Mouse (Mus musculus) embryonic facial prominence, embryonic 14.5 days (tissue): ENCODE results near the gene Ube2b. TPM values are rescaled to one million over a fixed set of nuclear protein-coding genes. Genes with fewer than 3 reads are reported as not detected.

Source experiments
- ATAC-seq: fragments of 200-750 bp; cut with Nextera tagmentation; 2 replicates; pipeline ENCODE4 v1.8.0; 2017; ENCODE audit warnings: low read depth, moderate number of reproducible peaks, moderate TSS enrichment
- DNase-seq: peaks from one replicate; pipeline ENCODE4 v3.0.0-alpha.2; 2015; ENCODE audit warnings: low spot score
- H3K27ac ChIP-seq: fragments of 300-500 bp; sonication (generic); replicated peaks from 2 replicates; pipeline ENCODE4 v1.5.1; 2014; ENCODE audit warnings: low read depth, mild to moderate bottlenecking, low read length, moderate library complexity
- H3K27me3 ChIP-seq: fragments of 300-500 bp; sonication (generic); replicated peaks from 2 replicates; pipeline ENCODE4 v1.6.1; 2014; ENCODE audit warnings: low read length; ENCODE audit not compliant: control insufficient read depth, insufficient read depth
- H3K36me3 ChIP-seq: fragments of 300-500 bp; sonication (generic); 2 replicates; pipeline ENCODE4 v1.6.1; 2014; ENCODE audit warnings: low read length, mixed read lengths; ENCODE audit not compliant: control insufficient read depth, insufficient read depth
- H3K4me1 ChIP-seq: fragments of 300-500 bp; sonication (generic); 2 replicates; pipeline ENCODE4 v1.6.1; 2014; ENCODE audit warnings: antibody characterized with exemption, low read length; ENCODE audit not compliant: control insufficient read depth, insufficient read depth
- H3K4me2 ChIP-seq: fragments of 300-500 bp; sonication (generic); 2 replicates; pipeline ENCODE4 v1.6.1; 2014; ENCODE audit warnings: low read depth, mild to moderate bottlenecking, low read length, moderate library complexity, mixed read lengths
- H3K4me3 ChIP-seq: fragments of 300-500 bp; sonication (generic); 2 replicates; pipeline ENCODE4 v1.5.1; 2014; ENCODE audit warnings: low read depth, mild to moderate bottlenecking, low read length
- H3K9ac ChIP-seq: fragments of 300-500 bp; sonication (generic); 2 replicates; pipeline ENCODE4 v1.6.1; 2014; ENCODE audit warnings: low read depth, mild to moderate bottlenecking, low read length, moderate library complexity, mixed read lengths
- H3K9me3 ChIP-seq: fragments of 300-500 bp; sonication (generic); 2 replicates; pipeline ENCODE4 v1.6.1; 2016; ENCODE audit warnings: low read length; ENCODE audit not compliant: control insufficient read depth
- WGBS: fragments of 180-500 bp; shearing (Covaris S2); extraction: QIAGEN DNeasy Blood & Tissue Kit; methylation state at CpG from one replicate; pipeline ENCODE4 v1.1.7; 2014; 5-methylcytosine and 5-hydroxymethylcytosine counted together
- polyA plus RNA-seq: library from polyadenylated mRNA; unstranded; fragments of >200 nt; fragmentation: Nextera tagmentation; extraction: Ambion mirVana; gene quantifications from 2 replicates; pipeline ENCODE4 v1.2.1, GENCODE M21; 2014

Ube2b gene
- polyA plus RNA-seq, 1 experiment from 2014 or later: 165 TPM

DNA sequence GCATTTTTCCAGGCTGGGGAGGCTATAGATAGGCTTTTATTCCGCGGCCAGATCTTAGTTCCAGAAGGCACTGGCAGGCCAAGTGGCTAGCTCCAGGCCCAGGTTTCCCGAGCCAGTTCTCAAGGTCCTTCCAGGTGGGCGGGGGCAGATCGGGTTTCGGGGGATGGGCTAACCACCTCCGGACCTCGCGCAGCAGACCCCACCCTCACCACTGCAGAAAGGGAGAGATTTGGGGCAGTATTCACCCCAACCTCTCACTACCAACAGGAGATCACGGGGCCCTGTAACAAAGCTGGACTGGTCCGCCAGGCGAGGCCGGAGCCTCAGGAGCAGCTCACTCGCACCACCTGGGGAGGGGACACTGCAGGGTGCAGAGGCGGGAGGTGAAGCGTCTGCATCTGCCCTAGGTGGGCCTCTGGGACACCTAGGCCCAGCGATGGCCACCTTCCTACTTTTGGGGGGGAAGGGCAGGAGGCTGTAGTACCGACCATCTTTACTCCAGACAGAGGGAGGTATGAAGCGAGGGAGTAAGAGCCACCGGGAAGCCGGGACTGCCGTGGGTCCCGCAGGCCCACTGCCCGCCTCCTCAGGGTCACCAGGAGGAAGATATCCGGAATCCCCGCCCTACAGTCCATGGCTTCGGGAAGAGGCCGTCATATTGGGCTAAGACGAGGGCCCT, 812 bp downstream of the Ube2b start:
- H3K9me3 ChIP-seq: no peaks in the 10 kb centered on the region
- H3K4me3 ChIP-seq: peak overlapping the region; percentile 94
- peak overlapping the region; percentile 96 for H3K27ac ChIP-seq
- WGBS: under 1% methylated on average over 20 of the region's 29 CpGs
- H3K36me3 ChIP-seq: peaks cover 32% of the 10 kb centered on the region
- H3K4me1 ChIP-seq: peaks cover 13% of the 10 kb centered on the region
- ATAC-seq (peak; percentile 28), DNase-seq (peak; percentile 78)
- no peaks in the 10 kb centered on the region for H3K27me3 ChIP-seq
- H3K9ac ChIP-seq: peak overlapping the region; percentile 96
- H3K4me2 ChIP-seq: peak overlapping the region; percentile 70

DNA sequence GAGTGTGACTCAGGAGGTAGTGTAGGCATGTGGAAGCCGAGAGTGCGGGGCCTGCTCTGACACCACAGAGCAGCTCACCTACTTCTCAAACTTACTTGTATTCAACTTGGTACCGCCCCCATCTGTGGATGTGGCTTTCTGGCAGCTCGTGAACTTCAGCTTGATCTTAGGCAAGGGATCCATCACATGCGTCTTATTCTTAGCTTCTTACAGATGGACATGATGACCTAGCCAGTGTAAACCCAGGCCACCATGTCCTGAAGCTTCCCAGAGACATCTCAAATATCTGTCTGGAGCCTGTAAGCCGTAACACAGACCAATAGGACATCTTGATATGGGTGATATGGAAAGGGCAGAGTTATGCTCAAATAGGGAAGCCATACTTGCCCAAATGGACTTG, 28.9 kb downstream of the Ube2b start:
- H3K9ac ChIP-seq: no peak overlapping the region
- peaks cover 74% of the 10 kb centered on the region for H3K36me3 ChIP-seq
- no peak overlapping the region for H3K4me2 ChIP-seq
- no peak overlapping the region for H3K4me3 ChIP-seq
- H3K9me3 ChIP-seq: no peaks in the 10 kb centered on the region
- H3K27me3 ChIP-seq: no peaks in the 10 kb centered on the region
- ATAC-seq (no peak), DNase-seq (no peak)
- WGBS: 94% methylated on average over 6 of the region's 6 CpGs
- no peak overlapping the region for H3K27ac ChIP-seq
- H3K4me1 ChIP-seq: peaks cover 8% of the 10 kb centered on the region; the same call in 1 of the 2 replicates

DNA sequence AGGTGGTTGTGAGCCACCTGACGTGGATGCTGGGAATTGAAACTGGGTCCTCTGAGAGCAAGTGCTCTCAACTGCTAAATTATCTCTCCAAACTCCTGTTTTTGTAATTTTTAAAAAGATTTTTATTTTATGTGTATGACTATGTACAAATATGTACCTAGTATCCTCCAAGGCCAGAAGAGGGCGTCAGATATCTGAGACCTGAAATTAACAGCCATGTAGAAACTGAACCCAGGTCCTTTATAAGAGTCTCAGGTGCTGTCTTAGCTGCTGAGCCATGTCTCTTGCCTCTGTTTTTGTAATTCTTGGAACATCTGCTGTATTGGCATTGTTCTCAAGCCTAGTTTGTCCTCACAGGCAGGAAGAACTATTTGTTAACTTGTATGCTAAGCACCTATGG, 31.1 kb downstream of the Ube2b start:
- Histone ChIP-seq H3K9me3 (no peaks in the 10 kb centered on the region), H3K4me2 (no peak overlapping the region), H3K27ac (no peak overlapping the region), H3K4me3 (no peak overlapping the region), H3K36me3 (peaks cover 57% of the 10 kb centered on the region), H3K9ac (no peak overlapping the region), H3K4me1 (peaks cover 8% of the 10 kb centered on the region; the same call in 1 of the 2 replicates), H3K27me3 (no peaks in the 10 kb centered on the region)
- ATAC-seq (no peak), DNase-seq (no peak)
- 93% methylated on average over 2 of the region's 2 CpGs for WGBS

DNA sequence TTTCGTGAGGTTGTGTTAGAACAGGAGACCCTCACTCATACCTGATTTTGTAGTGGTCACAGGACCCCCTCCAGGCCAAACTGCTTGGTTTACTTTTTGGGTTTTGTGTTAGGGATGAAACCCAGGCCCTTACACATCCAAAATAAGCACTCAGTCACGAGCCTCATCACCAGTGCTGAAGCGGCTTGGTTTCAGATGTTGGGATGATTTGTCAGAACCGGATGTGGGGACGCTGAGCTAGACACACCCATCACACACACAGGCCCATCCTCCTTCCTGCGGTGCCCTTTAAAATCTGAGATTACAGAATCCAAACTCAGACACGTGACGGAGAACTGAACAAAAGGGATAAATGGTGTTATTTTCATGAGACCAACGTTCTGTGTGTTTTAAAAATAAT, 31.7 kb downstream of the Ube2b start:
- DNase-seq: no peak
- Histone ChIP-seq H3K27ac (no peak overlapping the region), H3K9me3 (no peaks in the 10 kb centered on the region), H3K27me3 (no peaks in the 10 kb centered on the region), H3K4me3 (no peak overlapping the region), H3K36me3 (peaks cover 51% of the 10 kb centered on the region), H3K9ac (peak overlapping the region; percentile 4; the same call in 1 of the 2 replicates), H3K4me2 (peak overlapping the region; percentile 95; the same call in 1 of the 2 replicates), H3K4me1 (peaks cover 8% of the 10 kb centered on the region; the same call in 1 of the 2 replicates)
- ATAC-seq: no peak
- 91% methylated on average over 9 of the region's 9 CpGs for WGBS

DNA sequence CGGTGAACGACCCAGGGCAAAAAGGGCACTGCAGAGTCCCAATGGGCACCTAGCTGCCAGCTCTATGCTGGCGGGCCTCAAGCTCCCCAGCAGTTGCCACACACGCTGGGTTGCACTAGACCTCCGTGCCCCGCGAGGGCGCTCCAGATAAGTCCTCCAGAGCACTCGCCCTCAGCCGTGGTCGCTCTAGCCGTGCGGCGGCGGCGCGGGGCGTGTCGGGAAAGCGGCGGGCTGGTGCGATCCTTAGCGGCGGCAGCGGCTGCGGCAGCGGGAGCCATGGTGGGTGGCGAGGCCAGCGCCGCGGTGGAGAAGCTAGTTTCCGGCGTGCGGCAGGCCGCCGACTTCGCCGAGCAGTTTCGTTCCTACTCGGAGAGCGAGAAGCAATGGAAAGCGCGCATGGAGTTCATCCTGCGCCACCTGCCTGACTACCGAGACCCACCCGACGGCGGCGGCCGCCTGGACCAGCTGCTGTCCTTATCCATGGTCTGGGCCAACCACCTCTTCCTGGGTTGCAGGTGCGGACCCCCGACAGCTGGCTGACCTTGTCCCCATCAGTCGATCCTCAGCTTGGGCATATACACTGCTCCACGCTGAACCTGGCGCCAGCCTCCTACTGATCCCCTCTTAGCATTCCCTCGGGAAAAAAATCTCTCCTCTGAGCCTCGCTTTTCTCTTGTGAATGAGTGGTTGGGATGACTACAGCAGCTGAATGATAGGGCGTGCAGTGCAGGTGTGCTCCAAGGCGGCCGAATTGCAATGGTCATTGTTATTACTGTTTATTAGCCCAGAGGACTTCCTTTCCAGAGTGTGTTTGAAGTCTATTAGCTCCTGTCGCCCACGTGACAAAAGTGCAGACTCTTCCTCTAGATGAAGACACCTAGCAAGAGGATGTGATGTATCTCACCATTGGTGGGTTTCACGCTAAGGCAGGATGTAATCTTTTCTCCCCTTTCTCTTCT, 32.8 kb downstream of the Ube2b start, which contains the start of gene Cdkn2aipnl:
Cdkn2aipnl (plus strand) TSS at position 219 of the 959 bp plus-strand sequence.
- DNase-seq (peak; percentile 95), ATAC-seq (peak; percentile 98)
- 2% methylated on average over 44 of the region's 63 CpGs for WGBS
- H3K36me3 ChIP-seq: peaks cover 39% of the 10 kb centered on the region
- H3K27ac ChIP-seq: peak within 1 kb of the TSS; percentile 74
- H3K9ac ChIP-seq: peak within 1 kb of the TSS; percentile 80
- no peaks in the 10 kb centered on the region for H3K27me3 ChIP-seq
- peaks cover 8% of the 10 kb centered on the region; the same call in 1 of the 2 replicates for H3K4me1 ChIP-seq
- peak within 1 kb of the TSS; percentile 95 for H3K4me2 ChIP-seq
- no peaks in the 10 kb centered on the region for H3K9me3 ChIP-seq
- peak within 1 kb of the TSS; percentile 81 for H3K4me3 ChIP-seq

DNA sequence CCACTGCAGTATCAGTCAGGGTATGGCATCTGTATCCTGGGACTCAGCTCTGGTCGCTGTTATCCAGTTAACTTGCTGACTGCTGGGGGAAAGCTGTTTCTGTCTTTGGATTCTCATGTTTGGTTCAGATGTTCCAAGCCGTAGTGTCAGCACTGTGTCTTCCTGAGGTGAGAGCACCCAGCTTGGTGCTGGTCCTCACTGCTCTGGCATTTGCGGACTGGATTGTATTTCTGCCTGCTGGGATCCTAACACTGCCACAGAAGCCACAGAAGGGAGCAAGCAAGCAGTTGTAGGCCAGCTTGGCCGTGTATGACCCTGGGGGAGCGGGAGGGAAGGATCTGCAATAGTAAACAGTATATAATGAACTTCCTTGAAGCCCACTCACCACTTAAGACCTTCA, 33.9 kb downstream of the Ube2b start:
- Histone ChIP-seq H3K27ac (no peak overlapping the region), H3K9me3 (no peaks in the 10 kb centered on the region), H3K36me3 (peaks cover 28% of the 10 kb centered on the region), H3K9ac (no peak overlapping the region), H3K4me1 (peaks cover 8% of the 10 kb centered on the region; the same call in 1 of the 2 replicates), H3K4me3 (no peak overlapping the region), H3K27me3 (no peaks in the 10 kb centered on the region), H3K4me2 (no peak overlapping the region)
- 81% methylated on average over 5 of the region's 5 CpGs for WGBS
- DNase-seq: no peak
- no peak for ATAC-seq

DNA sequence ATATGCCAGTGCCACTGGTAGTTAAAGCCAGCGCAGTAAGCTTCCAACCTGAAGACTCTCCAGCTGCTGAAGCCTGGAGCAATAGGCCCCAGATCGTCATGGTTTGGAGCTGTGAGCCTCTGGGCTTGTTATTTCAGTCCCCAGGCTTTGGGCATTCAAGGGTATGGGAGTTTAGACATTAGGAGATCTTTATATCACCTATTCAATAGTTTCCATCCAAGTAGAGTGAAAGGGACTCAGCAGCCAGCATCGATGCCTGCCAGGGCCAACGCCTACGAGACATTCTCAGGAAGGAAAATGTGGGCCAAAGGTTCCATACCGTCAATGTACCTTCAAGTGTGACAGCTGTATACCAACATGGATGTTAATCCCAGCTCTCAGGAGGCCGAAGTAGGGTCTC, 38.3 kb downstream of the Ube2b start:
- H3K9ac ChIP-seq: no peak overlapping the region
- 86% methylated on average over 7 of the region's 7 CpGs for WGBS
- H3K27me3 ChIP-seq: no peaks in the 10 kb centered on the region
- H3K4me2 ChIP-seq: no peak overlapping the region
- no peaks in the 10 kb centered on the region for H3K9me3 ChIP-seq
- no peak for ATAC-seq
- no peak for DNase-seq
- H3K27ac ChIP-seq: no peak overlapping the region
- H3K4me1 ChIP-seq: 0 out of 2 replicates have a peak, but pooled peaks cover 2% of the 10 kb centered on the region
- no peak overlapping the region for H3K4me3 ChIP-seq
- H3K36me3 ChIP-seq: no peaks in the 10 kb centered on the region

DNA sequence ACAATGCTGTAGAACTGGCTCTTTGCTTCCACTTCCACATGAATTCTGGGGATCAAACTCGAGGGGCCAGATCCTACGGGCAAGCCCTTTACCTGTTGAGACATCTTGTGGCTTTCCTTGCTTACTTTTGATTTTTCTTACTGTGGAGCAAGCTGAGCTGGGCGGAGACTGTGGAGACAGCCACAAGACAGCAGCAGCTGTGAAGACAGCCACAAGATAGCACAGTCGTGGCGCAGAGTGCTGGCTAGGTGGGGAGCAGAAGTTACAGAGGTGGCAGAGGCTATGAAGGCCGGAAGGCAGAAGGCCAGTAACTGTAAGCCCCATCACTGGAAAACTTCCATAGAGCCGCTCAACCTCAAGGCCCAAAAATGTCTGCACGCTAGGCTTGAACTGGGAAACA, 38.8 kb downstream of the Ube2b start:
- Histone ChIP-seq H3K9ac (no peak overlapping the region), H3K27ac (no peak overlapping the region), H3K4me3 (no peak overlapping the region), H3K4me2 (no peak overlapping the region), H3K4me1 (no peaks in the 10 kb centered on the region), H3K27me3 (no peaks in the 10 kb centered on the region), H3K36me3 (no peaks in the 10 kb centered on the region), H3K9me3 (no peaks in the 10 kb centered on the region)
- 92% methylated on average over 8 of the region's 8 CpGs for WGBS
- DNase-seq: no peak
- no peak for ATAC-seq
